Mouse (Mus musculus): ENCODE data around the gene Jph2.

DNA sequence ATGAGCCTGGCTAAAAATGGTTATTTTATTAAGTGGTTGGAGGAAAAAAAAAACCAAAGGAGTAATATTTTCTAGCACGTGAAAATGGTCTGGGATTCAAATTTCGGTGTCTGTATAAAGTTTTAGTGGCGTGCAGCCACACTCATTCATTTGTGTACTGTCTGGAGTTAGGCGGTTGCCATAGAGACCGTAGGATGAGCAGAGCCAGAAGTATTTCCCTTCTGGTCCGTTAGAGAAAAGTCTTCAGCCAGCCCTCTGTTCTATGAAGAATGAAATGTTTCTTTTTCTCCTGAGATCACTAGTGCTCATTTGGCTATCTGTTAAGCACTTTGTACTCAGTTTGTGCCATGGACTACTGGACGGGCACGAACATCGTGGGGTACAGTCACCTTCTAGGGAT is 48.4 kb downstream of the Jph2 start:
- TF ChIP-seq TAL1 (IDR thresholded peaks at IDR 0.05; ENCODE audit: low read length) (no peak), GATA1 (IDR thresholded peaks at IDR 0.05; ENCODE audit: low read length) (no peak)

All from erythroblast, embryonic 14.5 days (primary cell).